ENCODE assay signal across 8 mouse cellular contexts in the genomic region with DNA sequence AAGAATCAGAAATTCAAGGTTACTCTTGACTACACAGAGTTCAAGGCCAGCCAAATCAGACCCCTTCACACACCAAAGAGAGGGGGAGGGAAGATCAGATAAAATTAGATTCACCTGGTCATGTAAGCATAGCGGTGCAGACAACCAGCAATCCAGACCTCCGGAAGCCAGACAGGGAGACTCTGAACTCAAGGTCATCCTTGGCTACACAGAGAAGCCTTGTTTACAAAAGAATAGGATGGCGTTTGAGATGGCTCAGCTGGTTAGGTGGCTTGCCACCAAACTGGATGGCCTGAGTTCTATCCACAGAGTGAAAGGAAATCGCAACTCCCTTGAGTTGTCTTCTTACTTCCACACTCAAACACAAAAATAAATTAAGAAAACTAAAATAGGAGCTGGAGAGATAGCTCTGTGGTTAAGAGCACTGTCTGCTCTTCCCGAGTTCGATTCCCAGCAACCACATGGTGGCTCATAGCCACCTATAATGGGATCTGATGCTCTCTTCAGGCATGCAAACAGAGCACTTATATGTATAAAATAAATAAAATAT. TPM values are rescaled to one million over a fixed set of nuclear protein-coding genes. Genes with fewer than 3 reads are reported as not detected.
DNase-seq lines count a peak whose midpoint lies in the region; ATAC-seq and TF ChIP-seq lines count a peak whose summit lies in the region.
"Had no signal": no experiment of that assay in that cellular context is flagged by ENCODE, and none has a peak within 500 bp of the region (broad histone marks: within the 10 kb centered on the region; RNA-seq: fewer than 3 reads in every experiment).

No protein-coding gene starts in this region.

- no peaks in the 10 kb centered on the region for H3K27me3 ChIP-seq in hindbrain, embryonic 14.5 days (ENCODE audit: control insufficient read depth, insufficient read depth, low read length)
- no peaks in the 10 kb centered on the region for H3K27me3 ChIP-seq in hindbrain, embryonic 10.5 days (ENCODE audit: insufficient read depth, poor library complexity, severe bottlenecking)
- H3K27me3 ChIP-seq in CH12.LX (replicated peaks): no peaks in the 10 kb centered on the region
- no peaks in the 10 kb centered on the region for H3K27me3 ChIP-seq in liver, embryonic 14.5 days (ENCODE audit: control insufficient read depth, insufficient read depth, low read length)

- H3K4me2 ChIP-seq in hindbrain, embryonic 14.5 days (replicated peaks): peak overlapping the region; percentile 73
- peak overlapping the region; percentile 33; the same call in 1 of the 2 replicates for H3K4me2 ChIP-seq in CH12.LX (ENCODE audit: insufficient read depth, low read depth, poor library complexity, severe bottlenecking)
- H3K4me2 ChIP-seq in liver, embryonic 14.5 days (ENCODE audit: low read depth): peak overlapping the region; percentile 91

- no peak for TF ChIP-seq RAD21 in CH12.LX (IDR thresholded peaks at IDR 0.05; ENCODE audit: low read depth, low read length)

- H3K27ac ChIP-seq in hindbrain, embryonic 14.5 days: no peak overlapping the region
- H3K27ac ChIP-seq in hindbrain, embryonic 10.5 days: no peak overlapping the region
- no peak overlapping the region for H3K27ac ChIP-seq in CH12.LX (ENCODE audit: insufficient read depth, low read depth)
- no peak overlapping the region for H3K27ac ChIP-seq in liver, embryonic 14.5 days

- no peak for TF ChIP-seq POLR2A in CH12.LX (IDR thresholded peaks at IDR 0.05; ENCODE audit: low read depth, low read length)

- no peak overlapping the region for H3K4me3 ChIP-seq in hindbrain, embryonic 14.5 days (replicated peaks; ENCODE audit: low read length)
- H3K4me3 ChIP-seq in hindbrain, embryonic 10.5 days: no peak overlapping the region
- no peak overlapping the region for H3K4me3 ChIP-seq in CH12.LX (replicated peaks in 1 of 3; ENCODE audit: low read depth in 2 of 3, low read length in 2 of 3, poor library complexity in 1 of 3)
- H3K4me3 ChIP-seq in liver, embryonic 14.5 days (ENCODE audit: insufficient read depth in 1 of 2, low read depth in 2 of 2, low read length in 2 of 2): no peak overlapping the region

- no peak for DNase-seq in hindbrain, embryonic 14.5 days (ENCODE audit: low spot score)
- DNase-seq in hindbrain, embryonic 10.5 days (ENCODE audit: low spot score): no peak
- DNase-seq in CH12.LX (ENCODE audit: extremely low read depth) (no peak), R1 (ENCODE audit: low read depth, low spot score) (peak; percentile 89)
- DNase-seq in liver, embryonic 14.5 days (ENCODE audit: low read depth in 3 of 3, low spot score in 3 of 3): no peak
- DNase-seq in B cell, adult 2 months: no peak
- no peak for DNase-seq in adrenal gland, postnatal 36 days

- H3K9ac ChIP-seq in hindbrain, embryonic 14.5 days: no peak overlapping the region
- H3K9ac ChIP-seq in CH12.LX (ENCODE audit: insufficient read depth, low read depth): no peak overlapping the region
- H3K9ac ChIP-seq in liver, embryonic 14.5 days (replicated peaks): no peak overlapping the region

- peaks cover 24% of the 10 kb centered on the region for H3K36me3 ChIP-seq in hindbrain, embryonic 14.5 days (replicated peaks; ENCODE audit: control insufficient read depth, insufficient read depth)
- peaks cover 21% of the 10 kb centered on the region for H3K36me3 ChIP-seq in hindbrain, embryonic 10.5 days
- peaks cover 19 to 24% of the 10 kb centered on the region in 2 experiments for H3K36me3 ChIP-seq in CH12.LX (replicated peaks in 1 of 2; ENCODE audit: control insufficient read depth in 1 of 2, insufficient read depth in 1 of 2, low read length in 1 of 2)
- H3K36me3 ChIP-seq in liver, embryonic 14.5 days (replicated peaks; ENCODE audit: control insufficient read depth, insufficient read depth, low read depth): no peaks in the 10 kb centered on the region; the same call in 1 of the 2 replicates

- dilution Hi-C loops in CH12.LX (cut with MboI; ENCODE audit: extremely low pct_ligation_motif_present, extremely low pct_unique_long_range_greater_than_20kb, low sequenced_read_pairs): no loop called here

- H3K9me3 ChIP-seq in hindbrain, embryonic 14.5 days (ENCODE audit: control insufficient read depth, low read length): no peaks in the 10 kb centered on the region
- H3K9me3 ChIP-seq in hindbrain, embryonic 10.5 days: no peaks in the 10 kb centered on the region
- no peaks in the 10 kb centered on the region for H3K9me3 ChIP-seq in CH12.LX (replicated peaks; ENCODE audit: low read length)
- H3K9me3 ChIP-seq in liver, embryonic 14.5 days (ENCODE audit: control insufficient read depth, low read length): no peaks in the 10 kb centered on the region

- H3K79me2 ChIP-seq in CH12.LX (replicated peaks; ENCODE audit: control insufficient read depth, extremely low read depth, insufficient read depth, poor library complexity, severe bottlenecking): peaks cover 11% of the 10 kb centered on the region

- no peak for ATAC-seq in hindbrain, embryonic 14.5 days (ENCODE audit: low FRiP score)
- ATAC-seq in liver, embryonic 14.5 days (ENCODE audit: insufficient read depth): no peak

- no peak for TF ChIP-seq CTCF in CH12.LX (conservative IDR thresholded peaks at IDR 0.05 in 1 of 2, IDR thresholded peaks at IDR 0.05 in 1 of 2; ENCODE audit: low read depth in 2 of 2, low read length in 2 of 2)
- TF ChIP-seq CTCF in liver, embryonic 14.5 days (IDR thresholded peaks at IDR 0.05; ENCODE audit: low read depth): no peak

- H3K4me1 ChIP-seq in hindbrain, embryonic 14.5 days (replicated peaks; ENCODE audit: control insufficient read depth, insufficient read depth, low read length): peaks cover 6% of the 10 kb centered on the region; the same call in 1 of the 2 replicates
- peaks cover 11% of the 10 kb centered on the region for H3K4me1 ChIP-seq in hindbrain, embryonic 10.5 days (replicated peaks)
- H3K4me1 ChIP-seq in CH12.LX (ENCODE audit: control insufficient read depth in 1 of 2, insufficient read depth in 2 of 2): peaks cover 2 to 29% of the 10 kb centered on the region in 2 experiments; a peak in 3 of 4 replicates
- peaks cover 5 to 8% of the 10 kb centered on the region in 2 experiments; a peak in 3 of 4 replicates for H3K4me1 ChIP-seq in liver, embryonic 14.5 days (replicated peaks; ENCODE audit: control insufficient read depth in 2 of 2, insufficient read depth in 2 of 2, low read length in 1 of 2)

- TF ChIP-seq EP300 in CH12.LX (IDR thresholded peaks at IDR 0.05; ENCODE audit: low read length): no peak
- TF ChIP-seq EP300 in liver, embryonic 14.5 days (IDR thresholded peaks at IDR 0.05; ENCODE audit: low read depth): no peak

- 74% methylated on average over 6 of the region's 6 CpGs for WGBS in hindbrain, embryonic 14.5 days
- 74% methylated on average over 6 of the region's 6 CpGs for WGBS in hindbrain, embryonic 10.5 days
- 65% methylated on average over 6 of the region's 6 CpGs for WGBS in liver, embryonic 14.5 days (ENCODE audit: insufficient replicate concordance)

- in situ Hi-C loops in CH12.LX (cut with MboI; ENCODE audit: low pct_ligation_motif_present, low pct_unique_long_range_greater_than_20kb, low sequenced_read_pairs): loop anchor here (5.0 kb wide), 2 partner anchors 54 to 99 kb away; no protein-coding TSS in a partner anchor

RNA-seq across cellular contexts. Expression of gene Mrpl4, which starts 0.8 kb away (rescaled TPM):
- 97.3 and 102 TPM in 2 replicates for polyA plus RNA-seq in hindbrain, embryonic 14.5 days (2014; fragmentation: Nextera tagmentation; extraction: Ambion mirVana)
- 136 and 150 TPM in 2 replicates for polyA plus RNA-seq in hindbrain, embryonic 10.5 days (2016; fragmentation: Nextera tagmentation; extraction: Ambion mirVana)
- total RNA-seq in CH12.LX (2012; rRNA removed) (98.7 and 103 TPM in 2 replicates), CH12.LX (2014; rRNA removed) (42.1 and 43.9 TPM in 2 replicates)
- 83.6 and 94.8 TPM in 2 replicates for polyA plus RNA-seq in CH12.LX (2012; ENCODE audit: insufficient read length, low read depth)
- polyA plus RNA-seq in liver, embryonic 14.5 days (2012; rRNA removed): 36.5 and 36.7 TPM in 2 replicates
- polyA plus RNA-seq in liver, embryonic 14.5 days (2014; fragmentation: Nextera tagmentation; extraction: Ambion mirVana): 61.3 and 67.7 TPM in 2 replicates
- 100 to 1,000 TPM; 122 to 130 TPM for total RNA-seq in adrenal gland, postnatal 36 days (2021)

RNA-seq across cellular contexts. Expression of gene Icam1, which starts 14.1 kb away (rescaled TPM):
- polyA plus RNA-seq in hindbrain, embryonic 14.5 days (2014; fragmentation: Nextera tagmentation; extraction: Ambion mirVana): 3.6 and 3.8 TPM in 2 replicates
- 5.1 and 5.8 TPM in 2 replicates for polyA plus RNA-seq in hindbrain, embryonic 10.5 days (2016; fragmentation: Nextera tagmentation; extraction: Ambion mirVana)
- total RNA-seq in CH12.LX (2012; rRNA removed) (128 and 202 TPM in 2 replicates), CH12.LX (2014; rRNA removed) (101 and 102 TPM in 2 replicates)
- 64.2 and 70.6 TPM in 2 replicates for polyA plus RNA-seq in CH12.LX (2012; ENCODE audit: insufficient read length, low read depth)
- 5.4 and 6.9 TPM in 2 replicates for polyA plus RNA-seq in liver, embryonic 14.5 days (2012; rRNA removed)
- 7.9 and 9.1 TPM in 2 replicates for polyA plus RNA-seq in liver, embryonic 14.5 days (2014; fragmentation: Nextera tagmentation; extraction: Ambion mirVana)
- total RNA-seq in adrenal gland, postnatal 36 days (2021): 10 to 100 TPM; 10.7 to 14.8 TPM

RNA-seq across cellular contexts. Expression of gene S1pr2, which starts 25.1 kb away (rescaled TPM):
- polyA plus RNA-seq in hindbrain, embryonic 14.5 days (2014; fragmentation: Nextera tagmentation; extraction: Ambion mirVana): 8.6 and 8.8 TPM in 2 replicates
- polyA plus RNA-seq in hindbrain, embryonic 10.5 days (2016; fragmentation: Nextera tagmentation; extraction: Ambion mirVana): 24.2 and 25.2 TPM in 2 replicates
- total RNA-seq in CH12.LX (2012; rRNA removed): 1.6 and 2.0 TPM in 2 replicates
- total RNA-seq in CH12.LX (2014; rRNA removed): 0.84 and 1.3 TPM in 2 replicates
- 1.4 and 3.2 TPM in 2 replicates for polyA plus RNA-seq in CH12.LX (2012; ENCODE audit: insufficient read length, low read depth)
- 1.2 and 1.3 TPM in 2 replicates for polyA plus RNA-seq in liver, embryonic 14.5 days (2012; rRNA removed)
- polyA plus RNA-seq in liver, embryonic 14.5 days (2014; fragmentation: Nextera tagmentation; extraction: Ambion mirVana): 2.3 and 3.0 TPM in 2 replicates
- 10 to 100 TPM; 16.5 to 19.2 TPM for total RNA-seq in adrenal gland, postnatal 36 days (2021)

RNA-seq across cellular contexts. Expression of gene Icam4, which starts 27.4 kb away (rescaled TPM):
- polyA plus RNA-seq in hindbrain, embryonic 14.5 days (2014; fragmentation: Nextera tagmentation; extraction: Ambion mirVana): 0.31 TPM in 1 of 2 replicates, not detected in the other
- polyA plus RNA-seq in hindbrain, embryonic 10.5 days (2016; fragmentation: Nextera tagmentation; extraction: Ambion mirVana): 5.9 and 6.0 TPM in 2 replicates
- total RNA-seq in CH12.LX (2012; rRNA removed) (2.9 and 3.1 TPM in 2 replicates), CH12.LX (2014; rRNA removed) (1.1 and 1.2 TPM in 2 replicates)
- polyA plus RNA-seq in CH12.LX (2012; ENCODE audit: insufficient read length, low read depth): 0.72 and 0.96 TPM in 2 replicates
- polyA plus RNA-seq in liver, embryonic 14.5 days (2012; rRNA removed): 61.8 and 64.1 TPM in 2 replicates
- polyA plus RNA-seq in liver, embryonic 14.5 days (2014; fragmentation: Nextera tagmentation; extraction: Ambion mirVana): 204 and 223 TPM in 2 replicates
- 1 to 10 TPM; 1.9 to 2.8 TPM for total RNA-seq in adrenal gland, postnatal 36 days (2021)

RNA-seq across cellular contexts. Expression of gene Icam5, which starts 30.1 kb away (rescaled TPM):
- 1.6 and 1.9 TPM in 2 replicates for polyA plus RNA-seq in hindbrain, embryonic 14.5 days (2014; fragmentation: Nextera tagmentation; extraction: Ambion mirVana)
- polyA plus RNA-seq in hindbrain, embryonic 10.5 days (2016; fragmentation: Nextera tagmentation; extraction: Ambion mirVana): 0.07 TPM in 1 of 2 replicates, not detected in the other
- 4.9 TPM in 2 replicates for total RNA-seq in CH12.LX (2012; rRNA removed)
- total RNA-seq in CH12.LX (2014; rRNA removed): 0.89 and 1.0 TPM in 2 replicates
- 1.6 and 1.7 TPM in 2 replicates for polyA plus RNA-seq in CH12.LX (2012; ENCODE audit: insufficient read length, low read depth)
- 0.70 and 0.87 TPM in 2 replicates for polyA plus RNA-seq in liver, embryonic 14.5 days (2012; rRNA removed)
- 0.20 and 0.28 TPM in 2 replicates for polyA plus RNA-seq in liver, embryonic 14.5 days (2014; fragmentation: Nextera tagmentation; extraction: Ambion mirVana)
- under 1 TPM; 0.10 to 0.20 TPM for total RNA-seq in adrenal gland, postnatal 36 days (2021)
- total RNA-seq: granulocyte monocyte progenitor cell, adult 5-6 weeks had no signal

Comparison
In these comparisons a context has a peak if more than half of its experiments do, and no peak if none do; other contexts are left out.
1. H3K4me2 ChIP-seq: peak in every context shown above with its lines; median percentile 91 in liver, embryonic 14.5 days; 73 in hindbrain, embryonic 14.5 days; 33 in CH12.LX.